Mouse (Mus musculus) hindbrain, embryonic 10.5 days (tissue): ENCODE data around the gene Angptl2. TPM values are rescaled to one million over a fixed set of nuclear protein-coding genes. Genes with fewer than 3 reads are reported as not detected.

ENCODE experiments used
- DNase-seq: peaks from one replicate; pipeline ENCODE4 v3.0.0-alpha.2; 2017; ENCODE audit warnings: low spot score
- H3K27ac ChIP-seq: fragments of 300-500 bp; sonication (generic); 2 replicates; pipeline ENCODE4 v1.5.1; 2016; ENCODE audit warnings: mild to moderate bottlenecking, moderate library complexity
- H3K27me3 ChIP-seq: fragments of 300-500 bp; sonication (generic); 2 replicates; pipeline ENCODE4 v1.6.1; 2016; ENCODE audit warnings: mild to moderate bottlenecking; ENCODE audit not compliant: poor library complexity, insufficient read depth, severe bottlenecking
- H3K36me3 ChIP-seq: fragments of 300-500 bp; sonication (generic); 2 replicates; pipeline ENCODE4 v1.6.1; 2016; ENCODE audit warnings: mild to moderate bottlenecking, moderate library complexity
- H3K4me1 ChIP-seq: fragments of 300-500 bp; sonication (generic); replicated peaks from 2 replicates; pipeline ENCODE4 v1.6.1; 2016; ENCODE audit warnings: mild to moderate bottlenecking
- H3K4me3 ChIP-seq: fragments of 300-500 bp; sonication (generic); 2 replicates; pipeline ENCODE4 v1.5.1; 2016; ENCODE audit warnings: mild to moderate bottlenecking, moderate library complexity
- H3K9me3 ChIP-seq: fragments of 300-500 bp; sonication (generic); 2 replicates; pipeline ENCODE4 v1.6.1; 2016; ENCODE audit warnings: mild to moderate bottlenecking, moderate library complexity
- WGBS: fragments of 180-500 bp; shearing (Covaris S2); methylation state at CpG from one replicate; pipeline ENCODE4 v1.1.7; 2016; 5-methylcytosine and 5-hydroxymethylcytosine counted together
- polyA plus RNA-seq: library from polyadenylated mRNA; unstranded; fragments of >200 nt; fragmentation: Nextera tagmentation; extraction: Ambion mirVana; gene quantifications from 2 replicates; pipeline ENCODE4 v1.2.1, GENCODE M21; 2016

Angptl2 gene
- polyA plus RNA-seq, 1 experiment from 2014 or later = 26.7 TPM

DNA sequence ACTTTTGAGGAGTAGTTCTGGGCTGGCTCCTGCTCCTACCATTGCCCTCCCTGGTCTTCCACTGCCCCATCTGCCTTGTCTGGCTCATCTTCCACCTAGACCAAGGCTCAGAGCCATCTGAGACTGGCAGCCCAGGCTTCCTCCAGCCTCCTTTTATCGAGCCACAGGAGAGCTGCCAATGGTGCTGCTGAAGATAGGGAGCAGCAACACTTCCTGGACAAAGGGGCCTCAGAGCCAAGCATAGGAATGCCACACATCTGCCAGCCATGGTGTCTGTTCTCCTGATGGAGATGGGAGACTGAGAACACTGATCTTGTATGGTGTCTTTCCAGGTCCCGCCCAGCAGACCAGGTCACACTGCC, 53.2 kb downstream of the Angptl2 start:
- Histone ChIP-seq H3K27me3 (no peaks in the 10 kb centered on the region), H3K36me3 (peaks cover 12% of the 10 kb centered on the region; the same call in 1 of the 2 replicates)

DNA sequence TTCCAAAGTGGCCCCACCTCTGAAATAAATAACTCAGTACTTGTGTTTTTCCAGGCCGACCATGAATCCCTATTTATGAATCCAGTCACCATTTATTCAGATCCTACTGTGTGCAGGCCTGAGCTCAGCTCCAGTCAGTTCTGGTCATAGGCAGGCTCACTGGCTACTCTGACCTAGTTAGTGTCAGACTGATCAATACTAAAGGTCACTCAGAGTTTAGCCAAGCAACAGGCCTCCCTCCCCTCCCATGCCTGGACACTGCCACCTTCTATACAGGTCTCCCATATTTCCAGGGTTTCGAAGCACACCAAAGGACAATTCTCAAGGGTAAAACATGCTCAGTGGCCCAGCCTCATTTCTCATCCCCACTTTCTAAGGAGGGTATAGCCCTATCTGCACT, 54.7 kb downstream of the Angptl2 start:
- no peak for DNase-seq
- Histone ChIP-seq H3K9me3 (no peaks in the 10 kb centered on the region), H3K4me3 (no peak overlapping the region), H3K27me3 (no peaks in the 10 kb centered on the region), H3K4me1 (peaks cover 36% of the 10 kb centered on the region), H3K27ac (no peak overlapping the region), H3K36me3 (peaks cover 12% of the 10 kb centered on the region; the same call in 1 of the 2 replicates)
- WGBS = 91% methylated on average over 2 of the region's 2 CpGs

More for the DNA sequence above, 53.2 kb downstream of the Angptl2 start:
- WGBS = 86% methylated on average over 2 of the region's 2 CpGs
- Histone ChIP-seq H3K27ac (no peak overlapping the region), H3K4me3 (no peak overlapping the region), H3K4me1 (peaks cover 44% of the 10 kb centered on the region), H3K9me3 (no peaks in the 10 kb centered on the region)
- no peak for DNase-seq

DNA sequence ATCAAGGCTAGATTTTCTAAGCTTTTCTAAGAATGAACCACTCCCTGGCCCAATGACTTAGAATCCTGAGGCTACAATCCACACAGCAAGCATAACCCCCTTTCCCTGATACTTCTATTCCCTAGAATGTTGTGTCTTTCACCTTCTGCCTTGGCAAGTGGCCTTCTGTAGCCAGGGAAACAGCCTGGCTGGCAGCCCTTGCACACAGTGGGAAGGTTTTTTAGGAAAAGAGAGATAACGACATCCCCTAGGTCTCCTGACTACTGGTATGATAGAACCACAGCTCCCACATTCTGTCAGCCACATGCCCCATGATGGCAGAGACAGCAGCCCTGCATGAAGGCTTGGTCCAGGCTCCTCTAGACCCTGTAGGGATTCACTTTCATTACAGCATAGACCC, 55.6 kb downstream of the Angptl2 start:
- H3K4me3 ChIP-seq = no peak overlapping the region
- H3K4me1 ChIP-seq = peaks cover 34% of the 10 kb centered on the region
- no peak for DNase-seq
- H3K27ac ChIP-seq = peak overlapping the region; percentile 16; the same call in 1 of the 2 replicates
- H3K9me3 ChIP-seq = no peaks in the 10 kb centered on the region
- WGBS = 86% methylated on average over 1 of the region's 1 CpGs
- H3K27me3 ChIP-seq = no peaks in the 10 kb centered on the region
- peaks cover 12% of the 10 kb centered on the region; the same call in 1 of the 2 replicates for H3K36me3 ChIP-seq

DNA sequence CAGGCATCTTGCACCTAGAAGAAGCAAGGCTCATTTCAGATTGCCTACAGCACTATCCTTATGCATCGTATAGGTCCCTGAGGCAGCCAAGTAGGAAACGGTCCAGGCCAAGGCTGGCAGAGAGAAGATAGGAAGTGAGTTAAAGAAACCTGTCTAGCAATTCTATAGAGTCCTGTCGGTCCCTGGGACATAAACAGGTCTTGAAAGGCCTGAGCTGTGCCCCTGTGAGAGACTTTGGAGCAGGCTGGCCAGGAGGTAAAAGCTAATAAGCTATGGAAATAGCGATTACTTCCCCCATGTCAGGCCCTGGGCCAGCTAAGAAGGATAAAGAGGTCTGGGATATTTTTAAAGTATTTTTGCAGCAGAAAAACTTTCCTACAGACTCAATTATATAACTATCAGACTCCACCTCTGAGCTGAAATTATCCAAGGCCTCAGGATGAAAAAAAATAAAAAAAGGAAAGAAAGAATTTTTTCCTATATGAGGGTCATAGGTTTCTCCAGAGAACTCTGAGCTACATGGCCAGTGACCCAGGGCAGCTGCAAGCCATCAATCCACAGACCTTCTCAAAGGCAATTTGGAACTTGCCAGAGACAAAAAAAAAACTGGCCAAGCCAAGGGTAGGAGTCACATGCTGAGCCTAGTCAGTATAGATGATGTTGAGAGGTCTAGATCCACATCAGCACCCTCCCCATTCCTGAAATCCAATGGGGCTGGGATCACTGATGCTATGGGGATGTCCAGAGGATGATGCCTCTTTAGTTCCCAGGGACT, 57.0 kb downstream of the Angptl2 start:
- WGBS = 79% methylated on average over 4 of the region's 4 CpGs
- Histone ChIP-seq H3K36me3 (peaks cover 12% of the 10 kb centered on the region; the same call in 1 of the 2 replicates), H3K27me3 (no peaks in the 10 kb centered on the region), H3K4me1 (peaks cover 34% of the 10 kb centered on the region), H3K9me3 (no peaks in the 10 kb centered on the region), H3K27ac (no peak overlapping the region), H3K4me3 (no peak overlapping the region)
- DNase-seq = no peak

DNA sequence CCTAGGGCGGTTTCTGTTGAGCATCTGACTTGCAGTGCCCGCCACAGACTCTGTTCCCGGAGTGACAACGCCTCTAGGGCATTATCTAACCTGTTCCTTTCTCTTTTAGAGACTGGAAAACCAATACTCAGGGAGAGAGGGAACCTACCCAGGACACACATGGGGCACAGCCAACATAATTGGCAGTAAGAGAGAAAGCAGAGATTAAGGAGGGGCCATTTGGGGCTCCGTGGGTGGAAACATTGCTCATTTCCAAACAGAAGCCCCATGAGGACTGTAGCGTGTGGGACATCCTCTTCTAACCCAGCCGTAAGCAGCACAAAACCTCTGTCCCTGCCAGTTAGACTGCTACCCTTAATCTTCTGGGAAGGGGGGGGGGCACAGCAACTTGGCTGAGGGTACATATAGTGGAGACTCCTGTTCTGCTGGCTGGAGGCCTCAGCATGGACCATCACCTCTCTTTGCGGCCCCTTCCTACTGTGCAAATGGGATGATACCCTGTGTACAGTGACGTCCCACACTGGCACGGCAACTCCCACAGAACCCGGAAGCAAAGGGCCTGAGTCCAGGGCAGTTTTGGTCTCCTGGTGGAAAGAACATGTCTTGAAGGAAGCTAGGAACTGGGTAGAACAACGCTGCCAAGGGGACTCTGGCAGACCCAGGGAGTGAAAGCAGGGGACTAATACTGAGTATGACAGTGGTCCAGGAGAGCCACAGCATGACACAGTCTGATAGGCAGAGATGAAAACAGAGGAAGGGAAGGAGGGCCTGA, 59.0 kb downstream of the Angptl2 start:
- WGBS = 86% methylated on average over 12 of the region's 12 CpGs
- Histone ChIP-seq H3K4me3 (no peak overlapping the region), H3K9me3 (no peaks in the 10 kb centered on the region), H3K4me1 (peaks cover 21% of the 10 kb centered on the region), H3K27ac (no peak overlapping the region), H3K27me3 (no peaks in the 10 kb centered on the region), H3K36me3 (peaks cover 4% of the 10 kb centered on the region; the same call in 1 of the 2 replicates)
- DNase-seq = no peak

DNA sequence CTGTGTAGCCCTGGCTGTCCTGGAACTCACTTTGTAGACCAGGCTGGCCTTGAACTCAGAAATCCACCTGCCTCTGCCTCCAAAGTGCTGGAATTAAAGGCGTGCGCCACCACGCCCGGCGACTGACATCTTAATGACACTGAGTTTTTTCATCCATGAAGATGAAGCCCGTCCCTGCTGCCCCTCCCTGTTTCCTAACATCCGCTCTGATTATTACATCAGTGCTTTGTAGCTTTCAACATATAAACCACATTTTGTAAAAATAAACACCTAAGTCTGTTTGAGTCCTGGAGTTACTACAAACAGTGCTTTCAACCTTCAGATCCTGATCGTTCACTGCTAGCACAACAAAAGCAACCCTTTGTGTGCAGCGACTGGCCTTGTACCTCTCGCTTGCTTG, 63.9 kb downstream of the Angptl2 start:
- H3K4me1 ChIP-seq = no peaks in the 10 kb centered on the region
- H3K9me3 ChIP-seq = no peaks in the 10 kb centered on the region
- no peak overlapping the region for H3K27ac ChIP-seq
- 92% methylated on average over 10 of the region's 10 CpGs for WGBS
- no peak overlapping the region for H3K4me3 ChIP-seq
- H3K27me3 ChIP-seq = no peaks in the 10 kb centered on the region
- no peak for DNase-seq
- peaks cover 10% of the 10 kb centered on the region; the same call in 1 of the 2 replicates for H3K36me3 ChIP-seq

DNA sequence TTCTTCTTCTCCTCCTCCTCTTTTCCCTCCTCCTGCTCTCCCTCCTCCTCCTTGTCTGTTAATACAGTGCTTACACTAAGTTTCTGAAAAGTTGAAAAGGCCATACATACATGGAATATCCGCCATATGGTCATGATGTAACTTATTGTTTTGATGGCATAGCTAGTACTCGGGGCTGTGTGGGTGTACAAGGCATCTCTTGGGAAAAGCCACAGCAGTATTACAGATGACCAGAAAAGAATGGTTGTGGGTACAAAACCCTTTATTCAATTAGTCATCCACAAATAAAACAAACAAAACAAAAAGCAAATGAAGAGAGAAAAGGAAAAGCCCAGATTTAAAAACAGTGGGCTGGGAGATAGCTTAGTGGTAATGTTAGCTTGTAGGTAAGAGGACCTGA, 64.7 kb downstream of the Angptl2 start:
- H3K9me3 ChIP-seq = no peaks in the 10 kb centered on the region
- H3K4me3 ChIP-seq = no peak overlapping the region
- no peak overlapping the region for H3K27ac ChIP-seq
- H3K27me3 ChIP-seq = no peaks in the 10 kb centered on the region
- 89% methylated on average over 2 of the region's 2 CpGs for WGBS
- no peaks in the 10 kb centered on the region for H3K4me1 ChIP-seq
- no peak for DNase-seq
- H3K36me3 ChIP-seq = peaks cover 11% of the 10 kb centered on the region; the same call in 1 of the 2 replicates

DNA sequence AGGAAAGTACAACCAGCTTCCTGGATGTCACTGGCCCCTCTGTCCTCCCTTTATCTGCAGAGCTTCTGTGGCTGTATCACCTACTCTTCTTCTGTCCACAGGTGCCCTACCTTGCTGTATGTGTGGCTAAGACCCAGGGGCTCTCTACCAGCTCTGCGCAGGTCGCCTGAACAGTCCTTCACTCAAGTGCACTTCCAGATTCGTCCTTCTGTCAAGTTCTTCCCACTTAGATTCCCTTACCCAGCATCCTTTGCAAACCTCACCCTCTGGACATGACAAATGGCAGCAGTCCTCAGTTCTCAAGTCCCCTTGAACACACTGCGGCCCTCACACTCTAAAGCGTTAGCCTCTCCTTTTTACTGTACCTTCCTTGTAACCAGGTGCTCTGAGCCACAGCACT, 65.9 kb downstream of the Angptl2 start:
- H3K4me3 ChIP-seq = no peak overlapping the region
- WGBS = 94% methylated on average over 5 of the region's 5 CpGs

DNA sequence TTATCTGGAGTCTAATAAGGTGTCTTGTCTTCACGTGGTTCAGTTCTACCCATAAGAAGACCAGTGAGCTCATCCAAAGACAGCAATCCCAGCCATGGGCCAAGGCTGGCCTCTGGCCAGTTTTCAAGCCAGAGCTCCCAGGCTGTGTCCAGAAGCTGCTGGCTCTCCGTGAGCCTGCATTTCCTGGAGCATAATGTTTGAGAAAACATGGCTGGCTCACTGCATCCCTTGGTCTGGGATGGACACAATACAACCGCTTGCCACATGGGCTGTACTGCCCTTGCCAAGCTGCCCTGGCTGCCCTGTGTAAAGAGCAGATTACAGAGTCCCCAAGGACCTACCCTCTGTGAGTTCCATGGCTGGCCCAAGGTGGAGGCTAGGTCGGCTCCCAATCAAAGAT, 67.0 kb downstream of the Angptl2 start:
- Histone ChIP-seq H3K4me3 (no peak overlapping the region), H3K36me3 (peaks cover 11% of the 10 kb centered on the region; the same call in 1 of the 2 replicates), H3K27me3 (no peaks in the 10 kb centered on the region), H3K27ac (no peak overlapping the region), H3K4me1 (no peaks in the 10 kb centered on the region), H3K9me3 (0 out of 2 replicates have a peak, but pooled peaks cover under 1% of the 10 kb centered on the region)
- WGBS = 85% methylated on average over 4 of the region's 4 CpGs
- DNase-seq = no peak

More for the DNA sequence above, 65.9 kb downstream of the Angptl2 start:
- peaks cover 11% of the 10 kb centered on the region; the same call in 1 of the 2 replicates for H3K36me3 ChIP-seq
- H3K4me1 ChIP-seq = no peaks in the 10 kb centered on the region
- H3K27ac ChIP-seq = no peak overlapping the region
- no peaks in the 10 kb centered on the region for H3K27me3 ChIP-seq
- no peak for DNase-seq
- no peaks in the 10 kb centered on the region for H3K9me3 ChIP-seq

DNA sequence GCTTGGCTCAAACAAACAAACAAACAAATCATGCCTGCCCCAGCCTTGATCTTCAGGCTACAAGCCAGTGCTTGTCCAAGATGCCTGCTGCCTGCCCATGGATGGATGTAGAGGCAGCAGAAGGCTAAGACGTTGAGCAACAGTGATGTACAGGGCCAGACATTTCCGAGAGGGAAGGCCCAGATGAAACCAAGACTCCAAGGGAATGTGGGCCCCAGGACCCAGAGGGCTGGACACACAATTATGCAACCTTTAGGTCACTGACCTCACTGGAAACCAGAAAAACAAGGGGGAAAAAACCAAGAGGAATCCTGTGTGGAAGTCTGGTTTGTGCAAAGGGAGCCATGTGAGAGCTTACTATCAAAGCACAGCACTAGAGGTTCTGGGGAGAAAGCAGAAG, 67.8 kb downstream of the Angptl2 start:
- Histone ChIP-seq H3K36me3 (peaks cover 12% of the 10 kb centered on the region; the same call in 1 of the 2 replicates), H3K9me3 (0 out of 2 replicates have a peak, but pooled peaks cover 4% of the 10 kb centered on the region), H3K27ac (no peak overlapping the region), H3K27me3 (no peaks in the 10 kb centered on the region), H3K4me3 (no peak overlapping the region), H3K4me1 (no peaks in the 10 kb centered on the region)
- 75% methylated on average over 2 of the region's 2 CpGs for WGBS
- no peak for DNase-seq

DNA sequence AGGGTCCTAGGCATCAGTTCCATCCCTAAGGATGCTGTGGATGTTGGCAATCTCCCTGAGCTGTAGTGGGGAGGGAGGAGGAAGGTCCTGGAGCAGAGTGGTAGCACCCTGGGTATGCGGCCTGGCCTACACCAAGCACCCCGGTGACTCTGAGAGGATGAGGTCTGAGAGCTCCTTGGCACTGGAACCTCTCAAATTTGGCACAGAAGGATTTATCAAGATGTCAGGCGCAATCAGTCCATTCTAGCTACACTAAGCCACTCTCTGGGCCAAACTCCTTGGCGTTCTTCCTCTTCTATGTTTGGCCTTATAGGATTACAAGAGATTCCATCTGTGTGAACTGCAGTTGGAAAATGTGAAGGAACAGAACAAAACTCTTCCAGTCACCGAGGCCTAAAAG, 73.0 kb downstream of the Angptl2 start:
- Histone ChIP-seq H3K27ac (no peak overlapping the region), H3K36me3 (0 out of 2 replicates have a peak, but pooled peaks cover 13% of the 10 kb centered on the region), H3K27me3 (no peaks in the 10 kb centered on the region), H3K4me3 (no peak overlapping the region), H3K9me3 (0 out of 2 replicates have a peak, but pooled peaks cover 4% of the 10 kb centered on the region), H3K4me1 (no peaks in the 10 kb centered on the region)
- WGBS = 94% methylated on average over 5 of the region's 5 CpGs
- DNase-seq = no peak

DNA sequence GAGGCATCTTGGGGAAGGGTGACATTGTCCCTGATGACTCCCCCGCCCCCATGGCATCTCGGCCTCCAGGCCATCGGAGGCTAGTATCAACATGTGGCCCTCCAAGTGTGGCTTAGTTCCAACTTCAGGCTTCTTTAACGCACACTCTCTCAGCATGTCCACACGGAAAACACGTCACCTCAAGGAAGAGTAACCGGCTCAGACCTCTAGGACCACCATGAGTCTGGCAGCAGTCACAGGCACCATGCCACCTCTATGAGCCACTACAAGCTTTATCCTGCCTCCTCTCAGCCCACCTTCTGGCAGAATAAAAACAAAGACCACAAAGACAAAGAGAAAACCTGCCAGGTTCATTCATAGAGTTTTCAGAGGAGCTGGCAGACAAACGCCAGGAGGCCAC, 74.6 kb downstream of the Angptl2 start:
- Histone ChIP-seq H3K27ac (no peak overlapping the region), H3K4me3 (no peak overlapping the region), H3K27me3 (no peaks in the 10 kb centered on the region), H3K36me3 (0 out of 2 replicates have a peak, but pooled peaks cover 5% of the 10 kb centered on the region), H3K4me1 (no peaks in the 10 kb centered on the region), H3K9me3 (0 out of 2 replicates have a peak, but pooled peaks cover 4% of the 10 kb centered on the region)
- 92% methylated on average over 8 of the region's 8 CpGs for WGBS
- no peak for DNase-seq

DNA sequence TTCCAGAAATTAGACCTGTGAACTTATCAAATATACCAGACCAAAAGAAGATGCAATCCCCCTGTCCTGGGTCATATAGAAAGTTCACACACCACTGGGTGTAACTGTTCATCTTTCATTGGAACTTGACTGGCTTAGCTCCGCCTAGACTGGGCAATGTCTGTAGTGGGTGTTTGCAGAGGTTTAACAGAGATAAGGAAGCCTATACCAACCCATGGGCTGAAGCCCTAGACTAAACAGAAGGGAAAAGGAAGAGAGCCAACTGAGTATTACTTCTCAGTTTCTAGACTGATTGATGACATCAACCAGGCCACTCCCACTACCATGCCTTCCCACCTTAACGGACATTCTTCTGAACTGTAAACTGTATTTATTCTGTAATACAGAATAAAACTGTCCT, 76.2 kb downstream of the Angptl2 start:
- 0 out of 2 replicates have a peak, but pooled peaks cover 5% of the 10 kb centered on the region for H3K36me3 ChIP-seq
- H3K4me3 ChIP-seq = no peak overlapping the region
- 88% methylated on average over 2 of the region's 2 CpGs for WGBS
- no peak for DNase-seq
- no peaks in the 10 kb centered on the region for H3K4me1 ChIP-seq
- H3K27me3 ChIP-seq = no peaks in the 10 kb centered on the region
- no peak overlapping the region for H3K27ac ChIP-seq
- 0 out of 2 replicates have a peak, but pooled peaks cover 4% of the 10 kb centered on the region for H3K9me3 ChIP-seq
